Mouse (Mus musculus) liver, adult 2 months (tissue): ENCODE results near the gene Trrap.

ENCODE experiments used
- CTCF ChIP-seq: fragments of 200-500 bp; IDR thresholded peaks from 2 replicates; pipeline ENCODE4 v1.5.1; 2011; ENCODE audit warnings: low read depth, low read length, control low read depth
- POLR2A ChIP-seq: fragments of 200-500 bp; IDR thresholded peaks from 2 replicates; pipeline ENCODE4 v1.6.1; 2011; ENCODE audit warnings: low read length, control low read depth; ENCODE audit not compliant: insufficient read depth; ENCODE audit errors: extremely low read depth

- TF ChIP-seq CTCF (no peak), POLR2A (no peak)
Measured at GRCm38 (mm10) chr5:144803066-144803465, 35.5 kb downstream of the Trrap start.
